Mouse (Mus musculus): ENCODE data around the gene Srgap2.

DNA sequence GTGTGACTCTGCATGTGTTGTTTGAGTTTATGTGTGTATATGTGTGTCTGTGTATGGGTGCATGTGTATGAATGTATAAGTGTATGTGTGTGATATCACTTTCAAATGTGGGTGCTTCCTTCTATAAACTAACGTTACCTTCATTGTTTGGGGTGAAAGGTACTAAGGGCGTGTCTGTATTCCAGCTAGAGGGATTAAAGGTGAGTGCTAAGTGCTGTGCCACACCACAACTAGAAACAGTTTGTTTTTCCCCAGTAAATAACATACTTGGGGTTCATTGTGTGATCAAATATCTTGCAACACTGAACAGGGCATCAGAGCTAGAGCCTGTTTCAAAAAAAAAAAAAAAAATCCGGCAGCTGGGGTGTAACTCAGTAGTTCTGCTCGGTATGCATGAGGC lies 245.4 kb downstream of the Srgap2 start:
- TF ChIP-seq CTCF (IDR thresholded peaks at IDR 0.05; ENCODE audit: low read depth, low read length) (no peak), POLR2A (IDR thresholded peaks at IDR 0.05; ENCODE audit: extremely low read depth, insufficient read depth, low read length) (no peak)
